Mouse (Mus musculus): ENCODE results near the gene Tmem240. TPM values are rescaled to one million over a fixed set of nuclear protein-coding genes. Genes with fewer than 3 reads are reported as not detected.
A peak's percentile ranks its signal among the peaks of the same experiment; 100 is the strongest.
"Not testable (repeated sequence)": the region's sequence is repeated elsewhere in the genome, so short reads cannot be mapped to it uniquely, and the experiment has no call there.

Gene Tmem240
- polyA plus RNA-seq, 1 experiment from 2014 or later: 3.4 TPM

GRCm38 (mm10) chr4:155739741-155740636 lies 5.4 kb downstream of the Tmem240 start:
- Histone ChIP-seq H3K27ac (ENCODE audit: low read depth, low read length) (peak overlapping the region; percentile 39; the same call in 1 of the 2 replicates), H3K9ac (ENCODE audit: low read length) (no peak overlapping the region), H3K9me3 (replicated peaks; ENCODE audit: control insufficient read depth, low read length) (no peaks in the 10 kb centered on the region), H3K36me3 (ENCODE audit: control insufficient read depth, insufficient read depth, low read length) (peaks cover 66% of the 10 kb centered on the region), H3K4me3 (ENCODE audit: low read depth, low read length) (no peak overlapping the region), H3K4me1 (ENCODE audit: control insufficient read depth, insufficient read depth, low read length) (peaks cover 6% of the 10 kb centered on the region), H3K4me2 (ENCODE audit: low read length) (no peak overlapping the region), H3K27me3 (replicated peaks; ENCODE audit: control insufficient read depth, insufficient read depth, low read length) (no peaks in the 10 kb centered on the region)
- WGBS: 75% methylated on average over 37 of the region's 37 CpGs
- ATAC-seq (peak; percentile 45; the same call in 1 of the 2 replicates), DNase-seq (ENCODE audit: low spot score) (peak; percentile 29)

DNA sequence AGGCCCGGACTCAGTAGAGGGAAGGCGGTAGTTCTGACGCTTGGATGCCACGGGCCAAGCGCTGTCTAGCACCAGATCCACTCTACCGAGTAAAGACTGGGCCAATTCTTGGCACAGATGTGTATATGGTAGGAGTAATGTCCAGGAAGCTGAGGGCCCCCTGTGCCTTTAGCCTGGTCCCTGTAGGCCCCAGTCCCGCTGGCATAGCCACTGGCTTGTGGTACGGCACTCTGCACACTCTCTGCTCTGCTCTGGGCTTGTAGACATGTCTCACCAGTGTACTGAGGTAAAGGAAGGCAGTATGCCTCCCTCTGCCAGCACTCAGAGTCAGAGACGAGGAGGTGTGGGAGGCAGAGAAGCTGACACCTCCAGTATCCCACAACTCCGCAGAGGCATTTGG lies 6.1 kb downstream of the Tmem240 start:
- H3K9me3 ChIP-seq (replicated peaks; ENCODE audit: control insufficient read depth, low read length); ATAC-seq; H3K27me3 ChIP-seq (replicated peaks; ENCODE audit: control insufficient read depth, insufficient read depth, low read length); DNase-seq (ENCODE audit: low spot score); H3K27ac ChIP-seq (ENCODE audit: low read depth, low read length); H3K9ac ChIP-seq (ENCODE audit: low read length); H3K4me1 ChIP-seq (ENCODE audit: control insufficient read depth, insufficient read depth, low read length); H3K4me2 ChIP-seq (ENCODE audit: low read length); H3K4me3 ChIP-seq (ENCODE audit: low read depth, low read length): not testable (repeated sequence)
- WGBS: 95% methylated on average over 10 of the region's 10 CpGs
- H3K36me3 ChIP-seq (ENCODE audit: control insufficient read depth, insufficient read depth, low read length): peaks cover 73% of the 10 kb centered on the region

DNA sequence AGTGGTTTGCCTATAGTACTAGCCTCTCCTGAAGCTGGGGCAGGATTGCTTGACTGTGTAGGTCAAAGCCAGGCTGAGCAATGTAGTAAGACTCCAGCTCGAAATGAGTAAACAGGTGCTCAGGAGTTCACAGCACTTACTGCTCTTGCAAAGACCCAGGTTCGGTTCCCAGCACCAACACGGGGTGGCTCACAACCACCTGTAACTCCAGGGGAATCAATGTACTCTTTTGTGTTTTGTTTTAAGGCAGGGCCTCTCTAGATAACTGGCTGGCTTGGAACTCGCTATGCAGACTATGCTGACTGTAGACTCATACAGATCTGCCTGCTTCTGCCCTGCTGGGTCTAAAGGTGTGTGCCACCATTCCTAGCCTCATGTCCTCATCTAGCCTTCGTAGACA lies 8.1 kb downstream of the Tmem240 start:
- no peaks in the 10 kb centered on the region for H3K9me3 ChIP-seq (replicated peaks; ENCODE audit: control insufficient read depth, low read length)
- ATAC-seq (no peak), DNase-seq (ENCODE audit: low spot score) (no peak)
- H3K4me2 ChIP-seq (ENCODE audit: low read length): no peak overlapping the region
- H3K36me3 ChIP-seq (ENCODE audit: control insufficient read depth, insufficient read depth, low read length): peaks cover 86% of the 10 kb centered on the region
- H3K4me3 ChIP-seq (ENCODE audit: low read depth, low read length): no peak overlapping the region
- H3K9ac ChIP-seq (ENCODE audit: low read length): no peak overlapping the region
- no peaks in the 10 kb centered on the region for H3K27me3 ChIP-seq (replicated peaks; ENCODE audit: control insufficient read depth, insufficient read depth, low read length)
- H3K4me1 ChIP-seq (ENCODE audit: control insufficient read depth, insufficient read depth, low read length): no peaks in the 10 kb centered on the region
- WGBS: 95% methylated on average over 5 of the region's 5 CpGs
- no peak overlapping the region for H3K27ac ChIP-seq (ENCODE audit: low read depth, low read length)

DNA sequence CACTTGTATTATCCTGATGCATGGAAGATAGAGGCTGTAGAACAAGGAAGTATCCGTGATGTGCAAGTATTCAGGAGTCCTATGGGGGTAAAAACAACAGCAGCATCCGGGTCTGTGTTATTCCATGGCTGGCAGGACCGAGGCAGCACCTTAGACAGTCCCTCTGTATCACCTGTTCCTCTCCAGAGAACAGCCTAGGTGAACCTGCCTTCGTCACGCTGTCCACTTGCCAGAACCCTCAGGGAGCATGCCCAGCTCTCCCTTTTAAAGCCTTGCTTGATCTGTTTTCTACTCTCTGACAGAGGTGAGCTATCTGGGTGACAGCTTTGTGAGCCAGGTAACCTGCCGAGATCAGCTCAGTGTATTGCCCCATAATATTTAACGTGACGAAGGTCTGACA lies 9.9 kb downstream of the Tmem240 start:
- ATAC-seq (no peak), DNase-seq (ENCODE audit: low spot score) (no peak)
- Histone ChIP-seq H3K36me3 (ENCODE audit: control insufficient read depth, insufficient read depth, low read length) (peaks cover 95% of the 10 kb centered on the region), H3K9me3 (replicated peaks; ENCODE audit: control insufficient read depth, low read length) (no peaks in the 10 kb centered on the region), H3K27ac (ENCODE audit: low read depth, low read length) (no peak overlapping the region), H3K4me1 (ENCODE audit: control insufficient read depth, insufficient read depth, low read length) (no peaks in the 10 kb centered on the region), H3K27me3 (replicated peaks; ENCODE audit: control insufficient read depth, insufficient read depth, low read length) (no peaks in the 10 kb centered on the region), H3K9ac (ENCODE audit: low read length) (no peak overlapping the region), H3K4me2 (ENCODE audit: low read length) (no peak overlapping the region), H3K4me3 (ENCODE audit: low read depth, low read length) (no peak overlapping the region)
- 90% methylated on average over 8 of the region's 8 CpGs for WGBS

DNA sequence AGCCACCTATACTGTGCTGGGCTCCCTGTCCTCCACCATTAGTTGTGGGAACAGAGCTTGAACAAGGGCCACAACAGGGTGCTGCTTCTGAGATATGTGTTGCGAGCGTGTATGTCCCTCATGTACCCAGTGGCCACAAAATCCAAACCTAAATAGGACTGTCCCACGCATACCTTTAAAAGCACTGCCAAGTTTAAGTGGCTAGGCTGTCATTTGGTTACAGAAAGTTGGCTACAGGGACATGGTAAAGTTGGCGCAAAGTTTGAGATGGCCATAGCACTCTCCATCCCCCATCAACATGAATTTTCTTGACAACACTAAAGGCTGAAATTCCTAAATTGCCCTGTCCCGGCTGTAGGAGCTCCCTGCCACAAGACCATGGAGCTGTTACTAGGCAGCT lies 10.5 kb downstream of the Tmem240 start:
- Histone ChIP-seq H3K27me3 (replicated peaks; ENCODE audit: control insufficient read depth, insufficient read depth, low read length) (no peaks in the 10 kb centered on the region), H3K9me3 (replicated peaks; ENCODE audit: control insufficient read depth, low read length) (no peaks in the 10 kb centered on the region), H3K4me2 (ENCODE audit: low read length) (no peak overlapping the region), H3K36me3 (ENCODE audit: control insufficient read depth, insufficient read depth, low read length) (peaks cover 95% of the 10 kb centered on the region), H3K4me3 (ENCODE audit: low read depth, low read length) (no peak overlapping the region), H3K27ac (ENCODE audit: low read depth, low read length) (no peak overlapping the region), H3K9ac (ENCODE audit: low read length) (no peak overlapping the region), H3K4me1 (ENCODE audit: control insufficient read depth, insufficient read depth, low read length) (no peaks in the 10 kb centered on the region)
- WGBS: 93% methylated on average over 5 of the region's 5 CpGs
- DNase-seq (ENCODE audit: low spot score): no peak
- ATAC-seq: no peak

- WGBS: 89% methylated on average over 8 of the region's 8 CpGs
- ATAC-seq (no peak), DNase-seq (ENCODE audit: low spot score) (no peak)
- Histone ChIP-seq H3K4me2 (ENCODE audit: low read length) (no peak overlapping the region), H3K27ac (ENCODE audit: low read depth, low read length) (no peak overlapping the region), H3K36me3 (ENCODE audit: control insufficient read depth, insufficient read depth, low read length) (peaks cover 95% of the 10 kb centered on the region), H3K4me1 (ENCODE audit: control insufficient read depth, insufficient read depth, low read length) (no peaks in the 10 kb centered on the region), H3K9ac (ENCODE audit: low read length) (no peak overlapping the region), H3K27me3 (replicated peaks; ENCODE audit: control insufficient read depth, insufficient read depth, low read length) (no peaks in the 10 kb centered on the region), H3K9me3 (replicated peaks; ENCODE audit: control insufficient read depth, low read length) (no peaks in the 10 kb centered on the region), H3K4me3 (ENCODE audit: low read depth, low read length) (no peak overlapping the region)
These were observed 11.5 kb downstream of the Tmem240 start for GRCm38 (mm10) chr4:155746036-155746548.

DNA sequence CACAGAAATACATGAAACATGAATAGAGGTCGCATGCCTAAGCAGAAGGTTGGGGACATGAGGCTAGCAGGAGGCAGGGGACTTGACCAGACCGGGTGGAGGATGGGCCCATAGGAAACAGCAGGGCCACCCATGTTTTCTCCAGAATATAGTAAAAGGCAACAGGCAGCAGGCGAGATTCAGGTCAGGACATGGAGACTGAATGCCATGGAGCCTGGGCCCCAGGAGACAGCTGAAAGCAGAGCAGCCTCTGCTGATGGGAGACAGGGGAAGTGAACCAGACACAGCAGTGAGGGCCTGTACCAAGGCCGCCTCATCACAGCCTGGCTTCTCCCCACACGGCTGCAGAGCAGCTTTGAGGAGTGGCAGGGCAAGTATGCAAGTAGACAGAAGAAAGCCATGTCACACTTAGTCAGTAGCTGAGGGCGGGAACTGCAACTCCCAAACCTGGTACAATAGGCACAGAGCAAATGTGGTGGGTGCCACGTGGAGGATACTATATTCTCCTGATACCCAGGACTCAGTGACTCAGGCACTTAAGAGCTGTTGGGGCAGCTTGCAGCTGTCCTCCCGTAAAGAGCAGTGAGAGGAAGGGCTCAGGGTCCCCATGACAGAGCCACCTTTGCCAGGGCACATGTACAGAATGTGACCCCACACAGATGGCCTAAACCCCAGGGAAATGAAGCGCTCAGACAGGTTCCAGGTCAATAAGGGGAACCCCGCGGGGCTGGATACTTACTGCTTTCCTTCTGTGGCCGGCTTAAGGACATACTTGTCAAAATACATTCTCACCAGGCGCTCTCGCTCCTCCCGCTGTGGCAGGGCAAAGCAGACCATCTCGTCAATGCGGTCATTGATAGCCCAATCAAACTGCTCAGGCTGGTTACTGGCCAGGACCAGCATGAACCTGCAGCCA lies 12.2 kb downstream of the Tmem240 start:
- Histone ChIP-seq H3K4me2 (ENCODE audit: low read length) (no peak overlapping the region), H3K4me1 (ENCODE audit: control insufficient read depth, insufficient read depth, low read length) (no peaks in the 10 kb centered on the region), H3K27ac (ENCODE audit: low read depth, low read length) (no peak overlapping the region), H3K9me3 (replicated peaks; ENCODE audit: control insufficient read depth, low read length) (no peaks in the 10 kb centered on the region), H3K4me3 (ENCODE audit: low read depth, low read length) (no peak overlapping the region), H3K9ac (ENCODE audit: low read length) (no peak overlapping the region), H3K36me3 (ENCODE audit: control insufficient read depth, insufficient read depth, low read length) (peaks cover 95% of the 10 kb centered on the region), H3K27me3 (replicated peaks; ENCODE audit: control insufficient read depth, insufficient read depth, low read length) (no peaks in the 10 kb centered on the region)
- ATAC-seq (no peak), DNase-seq (ENCODE audit: low spot score) (no peak)
- WGBS: 88% methylated on average over 17 of the region's 17 CpGs

DNA sequence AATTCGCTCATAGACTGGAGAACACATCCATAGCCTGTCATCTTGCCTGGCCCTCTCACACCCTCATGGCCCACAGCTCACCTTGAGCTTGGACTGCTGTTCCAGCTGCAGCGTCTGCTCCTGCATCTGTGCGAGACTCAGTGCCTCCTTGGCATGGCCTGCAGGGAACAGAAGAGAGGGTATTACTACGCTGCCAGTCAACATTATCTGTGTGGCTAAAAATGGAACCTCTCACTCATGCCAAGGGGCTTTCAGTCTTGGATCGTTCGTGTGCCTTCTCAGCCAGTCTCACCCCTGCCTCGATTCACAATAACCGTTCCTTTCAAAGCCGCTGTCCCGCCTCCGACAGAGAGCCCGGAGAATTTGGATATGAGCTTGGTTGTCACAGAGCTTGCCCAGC lies 22.4 kb downstream of the Tmem240 start:
- H3K9ac ChIP-seq (ENCODE audit: low read length): no peak overlapping the region
- H3K27ac ChIP-seq (ENCODE audit: low read depth, low read length): no peak overlapping the region
- DNase-seq (ENCODE audit: low spot score) (no peak), ATAC-seq (no peak)
- H3K4me1 ChIP-seq (ENCODE audit: control insufficient read depth, insufficient read depth, low read length): peaks cover 16% of the 10 kb centered on the region
- H3K27me3 ChIP-seq (replicated peaks; ENCODE audit: control insufficient read depth, insufficient read depth, low read length): no peaks in the 10 kb centered on the region
- H3K4me3 ChIP-seq (ENCODE audit: low read depth, low read length): no peak overlapping the region
- peaks cover 51% of the 10 kb centered on the region for H3K36me3 ChIP-seq (ENCODE audit: control insufficient read depth, insufficient read depth, low read length)
- 87% methylated on average over 12 of the region's 12 CpGs for WGBS
- H3K9me3 ChIP-seq (replicated peaks; ENCODE audit: control insufficient read depth, low read length): no peaks in the 10 kb centered on the region
- H3K4me2 ChIP-seq (ENCODE audit: low read length): no peak overlapping the region

Data from forebrain, embryonic 14.5 days (tissue).